Mouse (Mus musculus): ENCODE results near the gene Col11a2.
"Not testable (repeated sequence)": the region's sequence is repeated elsewhere in the genome, so short reads cannot be mapped to it uniquely, and the experiment has no call there.

The Col11a2 gene

GRCm38 (mm10) chr17:34038878-34039561, at the start of gene Col11a2:
Col11a2 (plus strand) TSS chr17:34039437.
- no peak for DNase-seq (ENCODE audit: low spot score)

GRCm38 (mm10) chr17:33991788-33992664, 47.2 kb upstream of the Col11a2 start:
- peak; percentile 60 for DNase-seq (ENCODE audit: low spot score)

- no peak for DNase-seq (ENCODE audit: low spot score)
Observed at GRCm38 (mm10) chr17:33994959-33995358, 44.3 kb upstream of the Col11a2 start.

GRCm38 (mm10) chr17:33995651-33996050, 43.6 kb upstream of the Col11a2 start:
- no peak for DNase-seq (ENCODE audit: low spot score)

GRCm38 (mm10) chr17:33997025-33997424, 42.2 kb upstream of the Col11a2 start:
- DNase-seq (ENCODE audit: low spot score): not testable (repeated sequence)

- not testable (repeated sequence) for DNase-seq (ENCODE audit: low spot score)
Observed at GRCm38 (mm10) chr17:33998697-33999096, 40.5 kb upstream of the Col11a2 start.

- DNase-seq (ENCODE audit: low spot score): peak; percentile 41
Observed at GRCm38 (mm10) chr17:33999341-34000149, 39.7 kb upstream of the Col11a2 start.

- peak; percentile 98 for DNase-seq (ENCODE audit: low spot score)
Observed at GRCm38 (mm10) chr17:34000150-34000537, 39.1 kb upstream of the Col11a2 start, which contains the start of gene H2-K1. H2-K1 (minus strand) TSS chr17:34000347.

GRCm38 (mm10) chr17:34000796-34001195, 38.4 kb upstream of the Col11a2 start:
- DNase-seq (ENCODE audit: low spot score): not testable (repeated sequence)

GRCm38 (mm10) chr17:34003426-34003825, 35.8 kb upstream of the Col11a2 start:
- no peak for DNase-seq (ENCODE audit: low spot score)

GRCm38 (mm10) chr17:34006570-34006969, 32.7 kb upstream of the Col11a2 start:
- no peak for DNase-seq (ENCODE audit: low spot score)

- DNase-seq (ENCODE audit: low spot score): no peak
Observed at GRCm38 (mm10) chr17:34010156-34010555, 29.1 kb upstream of the Col11a2 start.

GRCm38 (mm10) chr17:34013436-34013835, 25.8 kb upstream of the Col11a2 start:
- no peak for DNase-seq (ENCODE audit: low spot score)

GRCm38 (mm10) chr17:34021539-34022413, 17.5 kb upstream of the Col11a2 start:
- no peak for DNase-seq (ENCODE audit: low spot score)

- DNase-seq (ENCODE audit: low spot score): no peak
Observed at GRCm38 (mm10) chr17:34022414-34022783, 16.8 kb upstream of the Col11a2 start.

GRCm38 (mm10) chr17:34022987-34023386, 16.2 kb upstream of the Col11a2 start:
- DNase-seq (ENCODE audit: low spot score): no peak

GRCm38 (mm10) chr17:34023678-34024077, 15.6 kb upstream of the Col11a2 start:
- no peak for DNase-seq (ENCODE audit: low spot score)

GRCm38 (mm10) chr17:34024317-34024821, 14.9 kb upstream of the Col11a2 start, which contains the start of gene Ring1:
Ring1 (minus strand) TSS chr17:34024680.
- peak; percentile 86 for DNase-seq (ENCODE audit: low spot score)

GRCm38 (mm10) chr17:34024861-34025755, 14.1 kb upstream of the Col11a2 start:
- DNase-seq (ENCODE audit: low spot score): no peak

GRCm38 (mm10) chr17:34025756-34026151, 13.5 kb upstream of the Col11a2 start:
- DNase-seq (ENCODE audit: low spot score): no peak

All from lung, postnatal 25 days (tissue).